Mouse (Mus musculus) neural tube, embryonic 15.5 days (tissue): ENCODE data around the gene Plekhg6. TPM values are rescaled to one million over a fixed set of nuclear protein-coding genes. Genes with fewer than 3 reads are reported as not detected.

Source experiments
- ATAC-seq: fragments of 200-750 bp; cut with Nextera tagmentation; 2 replicates; pipeline ENCODE4 v1.8.0; 2017; ENCODE audit warnings: mild to moderate bottlenecking, moderate TSS enrichment, moderate library complexity; ENCODE audit not compliant: low FRiP score
- H3K27ac ChIP-seq: fragments of 300-500 bp; sonication (generic); replicated peaks from 2 replicates; pipeline ENCODE4 v1.5.1; 2015; ENCODE audit warnings: mild to moderate bottlenecking, inconsistent platforms
- H3K27me3 ChIP-seq: fragments of 300-500 bp; sonication (generic); replicated peaks from 2 replicates; pipeline ENCODE4 v1.6.1; 2015; ENCODE audit warnings: inconsistent platforms
- H3K36me3 ChIP-seq: fragments of 300-500 bp; sonication (generic); 2 replicates; pipeline ENCODE4 v1.6.1; 2015; ENCODE audit warnings: inconsistent platforms
- H3K4me1 ChIP-seq: fragments of 300-500 bp; sonication (generic); 2 replicates; pipeline ENCODE4 v1.6.1; 2015; ENCODE audit warnings: inconsistent platforms
- H3K4me2 ChIP-seq: fragments of 300-500 bp; sonication (generic); 2 replicates; pipeline ENCODE4 v1.6.1; 2015; ENCODE audit warnings: inconsistent platforms, mild to moderate bottlenecking, moderate library complexity
- H3K4me3 ChIP-seq: fragments of 300-500 bp; sonication (generic); replicated peaks from 2 replicates; pipeline ENCODE4 v1.5.1; 2015; ENCODE audit warnings: mild to moderate bottlenecking, inconsistent platforms
- H3K9ac ChIP-seq: fragments of 300-500 bp; sonication (generic); replicated peaks from 2 replicates; pipeline ENCODE4 v1.6.1; 2015; ENCODE audit warnings: mild to moderate bottlenecking, inconsistent platforms
- H3K9me3 ChIP-seq: fragments of 300-500 bp; sonication (generic); replicated peaks from 2 replicates; pipeline ENCODE4 v1.6.1; 2016; ENCODE audit warnings: inconsistent platforms
- WGBS: fragments of 180-500 bp; shearing (Covaris S2); methylation state at CpG from one replicate; pipeline ENCODE4 v1.1.7; 2015; ENCODE audit warnings: mixed read lengths; 5-methylcytosine and 5-hydroxymethylcytosine counted together
- polyA plus RNA-seq: library from polyadenylated mRNA; unstranded; fragments of >200 nt; fragmentation: Nextera tagmentation; extraction: Ambion mirVana; gene quantifications from 2 replicates; pipeline ENCODE4 v1.2.1, GENCODE M21; 2015

The Plekhg6 gene
- polyA plus RNA-seq, 1 experiment from 2014 or later: 0.23 TPM

GRCm38 (mm10) chr6:125360846-125361245, 19.7 kb downstream of the Plekhg6 start:
- Histone ChIP-seq H3K9me3 (no peaks in the 10 kb centered on the region), H3K27ac (no peak overlapping the region), H3K4me1 (peaks cover 30% of the 10 kb centered on the region), H3K4me3 (no peak overlapping the region; the same call in 1 of the 2 replicates), H3K27me3 (peaks cover 40% of the 10 kb centered on the region), H3K4me2 (peak overlapping the region; percentile 59), H3K36me3 (no peaks in the 10 kb centered on the region), H3K9ac (no peak overlapping the region)
- 56% methylated on average over 9 of the region's 9 CpGs for WGBS
- ATAC-seq: 0 out of 2 replicates have a peak, but pooled peaks have one; percentile 1

GRCm38 (mm10) chr6:125359999-125360398, 20.6 kb downstream of the Plekhg6 start:
- peaks cover 38% of the 10 kb centered on the region for H3K27me3 ChIP-seq
- H3K9ac ChIP-seq: no peak overlapping the region

GRCm38 (mm10) chr6:125357334-125357733, 23.3 kb downstream of the Plekhg6 start:
- Histone ChIP-seq H3K9ac (no peak overlapping the region), H3K9me3 (no peaks in the 10 kb centered on the region), H3K4me3 (no peak overlapping the region), H3K4me2 (no peak overlapping the region), H3K36me3 (no peaks in the 10 kb centered on the region), H3K27ac (no peak overlapping the region), H3K27me3 (peaks cover 12% of the 10 kb centered on the region), H3K4me1 (peaks cover 35% of the 10 kb centered on the region)
- ATAC-seq: no peak
- 91% methylated on average over 15 of the region's 15 CpGs for WGBS

More at GRCm38 (mm10) chr6:125359999-125360398, 20.6 kb downstream of the Plekhg6 start:
- no peaks in the 10 kb centered on the region for H3K36me3 ChIP-seq
- WGBS: 63% methylated on average over 9 of the region's 9 CpGs
- no peaks in the 10 kb centered on the region for H3K9me3 ChIP-seq
- ATAC-seq: no peak
- H3K4me1 ChIP-seq: peaks cover 39% of the 10 kb centered on the region
- no peak overlapping the region for H3K4me2 ChIP-seq
- no peak overlapping the region for H3K27ac ChIP-seq
- H3K4me3 ChIP-seq: no peak overlapping the region

GRCm38 (mm10) chr6:125356264-125356663, 24.3 kb downstream of the Plekhg6 start:
- WGBS: 28% methylated on average over 8 of the region's 8 CpGs
- Histone ChIP-seq H3K9me3 (no peaks in the 10 kb centered on the region), H3K27ac (no peak overlapping the region), H3K4me2 (no peak overlapping the region), H3K27me3 (0 out of 2 replicates have a peak, but pooled peaks cover 6% of the 10 kb centered on the region), H3K36me3 (no peaks in the 10 kb centered on the region), H3K4me1 (peaks cover 35% of the 10 kb centered on the region), H3K9ac (no peak overlapping the region), H3K4me3 (no peak overlapping the region)
- ATAC-seq: no peak

GRCm38 (mm10) chr6:125355197-125355741, 25.3 kb downstream of the Plekhg6 start:
- Histone ChIP-seq H3K4me3 (no peak overlapping the region), H3K27me3 (no peaks in the 10 kb centered on the region), H3K4me2 (peak overlapping the region; percentile 32), H3K27ac (no peak overlapping the region), H3K4me1 (peaks cover 31% of the 10 kb centered on the region), H3K9me3 (no peaks in the 10 kb centered on the region), H3K9ac (no peak overlapping the region), H3K36me3 (no peaks in the 10 kb centered on the region)
- 7% methylated on average over 10 of the region's 10 CpGs for WGBS
- no peak for ATAC-seq

GRCm38 (mm10) chr6:125354352-125355151, 26.0 kb downstream of the Plekhg6 start:
- ATAC-seq: no peak
- H3K4me3 ChIP-seq: no peak overlapping the region
- peaks cover 36% of the 10 kb centered on the region for H3K4me1 ChIP-seq
- no peaks in the 10 kb centered on the region for H3K27me3 ChIP-seq
- H3K9ac ChIP-seq: no peak overlapping the region
- H3K36me3 ChIP-seq: no peaks in the 10 kb centered on the region
- peak overlapping the region; percentile 32 for H3K4me2 ChIP-seq
- WGBS: 15% methylated on average over 14 of the region's 14 CpGs
- H3K9me3 ChIP-seq: no peaks in the 10 kb centered on the region
- H3K27ac ChIP-seq: no peak overlapping the region

- ATAC-seq: no peak
- no peak overlapping the region for H3K9ac ChIP-seq
- H3K36me3 ChIP-seq: no peaks in the 10 kb centered on the region
- 0 out of 2 replicates have a peak, but pooled peaks cover 2% of the 10 kb centered on the region for H3K27me3 ChIP-seq
- no peak overlapping the region for H3K4me3 ChIP-seq
- no peaks in the 10 kb centered on the region for H3K9me3 ChIP-seq
- H3K27ac ChIP-seq: no peak overlapping the region
- H3K4me2 ChIP-seq: no peak overlapping the region
- 86% methylated on average over 4 of the region's 4 CpGs for WGBS
- H3K4me1 ChIP-seq: peaks cover 45% of the 10 kb centered on the region
Measured at GRCm38 (mm10) chr6:125353655-125354054, 26.9 kb downstream of the Plekhg6 start.

- WGBS: 80% methylated on average over 11 of the region's 11 CpGs
- no peak overlapping the region for H3K9ac ChIP-seq
- H3K4me2 ChIP-seq: no peak overlapping the region
- no peak overlapping the region for H3K4me3 ChIP-seq
- no peaks in the 10 kb centered on the region for H3K36me3 ChIP-seq
- no peaks in the 10 kb centered on the region for H3K9me3 ChIP-seq
- peaks cover 47% of the 10 kb centered on the region for H3K4me1 ChIP-seq
- no peak overlapping the region for H3K27ac ChIP-seq
- H3K27me3 ChIP-seq: 0 out of 2 replicates have a peak, but pooled peaks cover 6% of the 10 kb centered on the region
- no peak for ATAC-seq
Measured at GRCm38 (mm10) chr6:125353221-125353620, 27.4 kb downstream of the Plekhg6 start.

GRCm38 (mm10) chr6:125352811-125353210, 27.8 kb downstream of the Plekhg6 start:
- Histone ChIP-seq H3K9ac (no peak overlapping the region), H3K4me3 (no peak overlapping the region), H3K9me3 (no peaks in the 10 kb centered on the region), H3K27ac (no peak overlapping the region), H3K27me3 (0 out of 2 replicates have a peak, but pooled peaks cover 6% of the 10 kb centered on the region), H3K4me1 (peaks cover 47% of the 10 kb centered on the region), H3K36me3 (no peaks in the 10 kb centered on the region), H3K4me2 (no peak overlapping the region)
- ATAC-seq: no peak
- WGBS: 52% methylated on average over 4 of the region's 4 CpGs

- Histone ChIP-seq H3K36me3 (no peaks in the 10 kb centered on the region), H3K9me3 (no peaks in the 10 kb centered on the region), H3K4me3 (no peak overlapping the region), H3K4me1 (peaks cover 47% of the 10 kb centered on the region), H3K4me2 (no peak overlapping the region), H3K9ac (no peak overlapping the region), H3K27me3 (0 out of 2 replicates have a peak, but pooled peaks cover 6% of the 10 kb centered on the region), H3K27ac (no peak overlapping the region)
- no peak for ATAC-seq
- WGBS: 74% methylated on average over 5 of the region's 5 CpGs
Measured at GRCm38 (mm10) chr6:125352046-125352384, 28.6 kb downstream of the Plekhg6 start.

- Histone ChIP-seq H3K9ac (no peak overlapping the region), H3K27me3 (0 out of 2 replicates have a peak, but pooled peaks cover 6% of the 10 kb centered on the region), H3K9me3 (no peaks in the 10 kb centered on the region), H3K4me3 (no peak overlapping the region), H3K27ac (no peak overlapping the region), H3K4me1 (peaks cover 47% of the 10 kb centered on the region), H3K4me2 (peak overlapping the region; percentile 62; the same call in 1 of the 2 replicates), H3K36me3 (no peaks in the 10 kb centered on the region)
- WGBS: 70% methylated on average over 8 of the region's 8 CpGs
- ATAC-seq: no peak
Measured at GRCm38 (mm10) chr6:125351368-125352045, 29.1 kb downstream of the Plekhg6 start.
